Mouse (Mus musculus): Measurements from ENCODE around the gene 9130230L23Rik. TPM values are rescaled to one million over a fixed set of nuclear protein-coding genes. Genes with fewer than 3 reads are reported as not detected.
A peak's percentile ranks its signal among the peaks of the same experiment; 100 is the strongest.
"Not testable (repeated sequence)": the region's sequence is repeated elsewhere in the genome, so short reads cannot be mapped to it uniquely, and the experiment has no call there.

The 9130230L23Rik gene
- total RNA-seq, 2 experiments from 2014 or later = 0.22 to 0.40 TPM

DNA sequence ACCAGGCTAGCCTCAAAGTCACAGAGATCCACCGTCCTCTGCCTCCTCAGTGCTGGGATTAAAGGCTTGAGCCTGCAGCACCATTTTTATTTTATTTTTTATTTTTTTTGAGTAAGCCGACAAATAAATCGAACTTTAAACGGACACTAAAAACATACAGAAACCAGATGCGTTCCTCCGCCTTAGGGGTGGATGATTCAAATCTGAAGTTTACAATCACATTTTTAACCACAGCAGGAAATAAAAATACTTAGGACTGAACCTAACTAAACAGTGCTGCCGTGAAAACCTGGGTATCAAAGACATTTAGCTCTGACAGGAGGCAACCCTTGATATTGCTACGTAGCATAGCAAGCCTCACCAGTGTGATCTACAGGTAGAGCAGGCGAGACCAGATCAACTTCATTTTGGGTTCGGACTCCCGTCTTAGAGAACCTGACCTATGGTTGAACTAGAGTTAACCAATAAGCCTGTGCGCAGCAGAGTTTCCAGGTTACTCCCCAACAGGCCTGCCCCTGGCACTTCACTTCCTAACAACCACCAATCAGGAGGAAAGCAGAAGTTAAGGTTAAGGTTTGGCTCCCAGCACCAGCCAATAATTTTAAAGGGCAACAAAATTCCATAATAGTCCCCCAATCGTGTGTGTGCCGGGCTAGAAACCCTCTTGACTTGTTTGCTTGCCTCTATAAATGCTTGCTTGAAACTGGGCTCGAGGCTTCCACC lies 4.3 kb upstream of the 9130230L23Rik start:
- no peak for ATAC-seq (ENCODE audit: poor library complexity, severe bottlenecking)

DNA sequence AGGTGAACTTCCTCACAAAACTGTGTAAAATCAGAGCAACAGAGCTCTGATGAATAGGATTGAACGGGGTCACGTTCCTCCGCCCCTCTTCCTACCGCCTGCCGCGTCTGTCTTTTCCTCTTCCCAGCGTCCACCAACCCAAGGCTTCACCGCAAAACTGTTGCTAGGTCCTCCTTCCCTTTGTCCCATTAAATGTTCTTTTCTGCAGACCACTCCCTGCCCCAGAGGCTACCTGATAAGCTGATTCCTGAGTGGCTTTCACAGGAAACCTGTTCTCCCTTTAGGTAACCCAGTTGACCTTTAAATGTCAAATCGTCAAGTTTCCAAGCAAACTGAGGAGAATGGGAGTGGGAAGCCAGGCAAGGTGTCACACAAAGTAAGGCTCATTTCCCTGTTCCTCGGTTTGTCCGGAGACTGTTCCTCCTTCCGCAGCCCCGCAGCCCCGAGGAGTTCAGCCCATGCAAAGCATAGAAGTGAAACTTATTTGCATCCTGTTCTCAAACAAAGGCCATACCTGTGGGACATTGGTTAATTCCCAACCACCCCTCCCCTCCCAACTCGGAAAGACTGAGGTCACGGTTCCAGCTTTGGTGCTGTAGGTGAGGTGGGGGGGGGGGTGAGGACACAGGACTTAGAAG lies 1.1 kb upstream of the 9130230L23Rik start:
- ATAC-seq (ENCODE audit: poor library complexity, severe bottlenecking) = peak; percentile 68; the same call in 1 of the 2 replicates

DNA sequence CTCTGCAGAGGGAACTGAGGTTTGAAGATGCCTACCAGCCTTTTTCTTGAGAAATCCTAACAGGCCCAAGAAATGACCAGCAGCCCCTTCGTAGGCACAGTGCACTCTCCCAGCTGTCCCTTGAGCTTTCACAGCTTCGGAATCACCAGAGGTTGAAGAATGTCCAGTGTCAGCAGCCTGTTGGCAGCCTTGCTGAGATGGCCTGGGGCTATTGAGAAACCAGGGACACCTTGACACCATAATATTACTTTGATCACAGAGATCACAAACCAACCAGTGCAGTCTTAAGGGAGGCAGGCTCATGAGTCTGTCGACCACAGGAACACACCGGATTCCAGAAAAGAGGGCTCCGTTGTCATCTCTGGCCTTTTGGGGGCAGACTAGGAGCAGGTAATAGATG lies 2.9 kb downstream of the 9130230L23Rik start:
- no peak for ATAC-seq (ENCODE audit: poor library complexity, severe bottlenecking)

DNA sequence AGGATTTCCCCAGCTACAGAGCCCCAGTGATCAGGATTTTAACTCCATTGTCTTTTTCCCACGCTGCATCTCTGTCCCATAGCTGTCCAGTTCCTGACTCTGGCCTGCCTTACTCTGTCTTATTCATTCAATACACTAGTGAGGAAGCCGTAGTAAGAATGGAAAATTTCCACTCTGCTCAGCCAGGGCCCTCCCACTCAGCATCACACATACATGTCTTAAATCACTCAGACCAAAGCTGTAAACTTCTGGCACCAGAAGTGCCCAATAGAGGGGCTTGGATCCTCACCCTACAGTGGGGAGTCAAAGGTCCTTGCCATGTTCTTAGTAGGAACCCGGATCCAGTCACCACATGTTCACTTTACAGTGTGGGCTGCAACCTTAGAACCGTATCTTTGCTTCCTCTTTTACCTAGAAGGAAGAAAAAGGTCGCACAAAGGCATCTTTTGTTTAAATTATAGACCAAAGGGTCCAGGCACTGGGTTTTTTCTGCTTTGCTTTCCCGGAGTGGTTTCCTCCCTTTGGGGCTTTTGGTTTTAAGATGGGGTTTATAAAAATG lies 3.4 kb downstream of the 9130230L23Rik start:
- ATAC-seq (ENCODE audit: poor library complexity, severe bottlenecking) = peak; percentile 33; the same call in 1 of the 2 replicates

DNA sequence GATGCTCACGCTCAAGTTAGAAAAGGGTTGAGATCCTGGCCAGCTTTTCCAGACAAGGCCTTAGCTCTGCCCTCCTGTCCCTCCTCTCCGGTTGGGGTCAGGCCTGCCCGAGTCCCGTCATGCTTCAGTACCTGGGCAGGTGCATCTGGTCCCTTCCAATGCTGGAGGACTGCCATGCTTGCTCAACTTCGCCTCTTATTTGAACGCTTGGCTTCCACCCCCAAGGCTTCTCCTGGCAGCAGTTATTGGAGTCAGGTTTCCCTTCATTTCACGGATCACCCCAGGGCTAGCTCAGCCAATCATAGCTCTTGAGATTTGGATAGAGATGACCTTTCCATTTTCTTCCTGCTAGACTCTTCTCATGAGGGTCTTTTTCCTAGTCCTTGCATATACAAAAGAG lies 4.0 kb downstream of the 9130230L23Rik start:
- ATAC-seq (ENCODE audit: poor library complexity, severe bottlenecking) = no peak

DNA sequence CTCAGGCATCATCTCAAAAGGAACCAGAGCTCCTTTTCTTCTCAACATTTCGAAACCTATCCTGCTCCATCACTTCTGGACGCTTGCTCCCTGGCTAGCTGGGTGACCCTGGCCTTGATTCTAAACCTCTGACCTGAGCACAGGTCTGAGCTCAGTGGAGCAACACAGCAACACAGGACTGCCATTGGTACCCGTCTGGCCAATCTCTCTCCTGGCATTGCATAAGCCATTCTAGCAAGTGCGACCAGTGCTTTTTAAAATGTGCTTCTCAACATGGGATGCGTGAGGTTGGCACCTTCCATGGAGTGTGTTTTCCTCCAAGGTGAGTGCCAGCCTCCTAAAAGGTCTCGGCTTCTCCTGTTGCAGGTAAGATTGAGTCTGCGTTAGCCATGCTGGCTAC lies 5.0 kb downstream of the 9130230L23Rik start:
- ATAC-seq (ENCODE audit: poor library complexity, severe bottlenecking) = no peak

DNA sequence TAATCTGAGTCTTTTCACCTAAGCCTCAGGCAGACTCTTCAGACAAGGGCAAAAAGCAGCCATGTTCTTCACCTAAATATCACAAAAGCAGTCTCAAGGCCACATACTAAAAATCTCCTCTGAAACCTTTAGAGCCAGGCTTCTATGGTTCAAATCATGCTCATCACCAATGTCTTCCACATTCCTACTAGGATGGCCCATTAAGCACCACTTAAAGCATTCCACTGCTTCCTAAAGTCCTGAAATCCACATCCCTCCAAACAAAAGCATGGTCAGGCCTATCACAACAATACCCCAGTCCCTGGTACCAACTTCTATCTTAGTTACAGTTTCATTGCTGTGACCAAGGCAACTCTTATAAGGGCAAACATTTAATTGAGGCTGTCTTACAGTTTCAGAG lies 6.3 kb downstream of the 9130230L23Rik start:
- no peak for ATAC-seq (ENCODE audit: poor library complexity, severe bottlenecking)

DNA sequence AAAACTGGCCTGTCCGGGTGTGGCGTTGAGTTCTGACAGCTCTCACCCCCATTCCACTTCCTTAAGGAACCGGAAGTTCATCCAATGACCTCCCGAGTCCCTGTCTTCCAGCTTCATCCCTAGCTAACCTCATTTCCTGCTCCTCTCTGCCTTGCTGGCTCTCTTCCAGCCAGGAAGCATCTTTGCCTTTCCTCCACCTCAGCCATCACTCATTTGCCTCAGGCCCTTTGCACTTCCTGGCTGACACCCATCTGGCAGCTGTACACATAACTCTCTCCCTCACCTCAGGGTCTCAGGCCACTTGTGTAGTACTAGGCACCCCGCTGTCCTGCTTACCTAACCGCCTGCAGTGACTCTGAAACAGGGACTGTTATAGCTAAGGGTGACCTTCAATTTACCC lies 9.4 kb downstream of the 9130230L23Rik start:
- ATAC-seq (ENCODE audit: poor library complexity, severe bottlenecking) = no peak

DNA sequence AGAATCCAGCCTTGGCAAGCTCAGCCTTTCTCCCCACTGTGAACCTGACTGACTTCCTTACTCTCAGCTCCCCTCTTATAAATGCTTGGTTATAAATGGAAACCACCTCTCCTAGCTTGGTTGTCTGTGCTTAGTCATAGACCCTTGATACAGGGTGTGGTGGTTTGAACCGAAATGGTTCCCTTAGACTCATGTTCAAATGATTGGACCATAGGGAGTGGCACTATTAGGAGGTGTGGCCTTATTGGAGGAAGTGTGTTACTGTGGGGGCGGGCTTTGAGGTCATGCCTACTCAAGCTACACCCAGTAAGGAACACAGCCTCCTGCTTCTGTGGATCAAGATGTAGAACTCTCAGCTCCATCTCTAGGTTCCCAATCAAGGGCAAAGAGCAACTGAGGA lies 12.9 kb downstream of the 9130230L23Rik start:
- ATAC-seq (ENCODE audit: poor library complexity, severe bottlenecking) = peak; percentile 90

DNA sequence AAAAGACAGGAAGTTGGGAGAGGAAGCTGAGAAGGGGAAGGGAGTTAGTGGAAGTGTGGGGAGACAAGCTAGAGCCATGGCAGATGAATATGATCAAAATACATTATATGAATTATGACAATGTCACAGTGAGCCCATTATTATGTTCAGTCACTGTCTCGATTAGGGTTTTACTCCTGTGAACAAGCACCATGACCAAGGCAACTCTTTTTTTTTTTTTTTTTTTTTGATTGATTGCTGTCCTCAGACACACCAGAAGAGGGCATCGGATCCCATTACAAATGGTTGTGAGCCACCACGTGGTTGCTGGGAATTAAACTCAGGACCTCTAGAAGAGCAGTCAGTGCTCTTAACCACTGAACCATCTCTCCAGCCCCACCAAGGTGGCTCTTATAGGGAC lies 17.1 kb downstream of the 9130230L23Rik start:
- not testable (repeated sequence) for ATAC-seq (ENCODE audit: poor library complexity, severe bottlenecking)

DNA sequence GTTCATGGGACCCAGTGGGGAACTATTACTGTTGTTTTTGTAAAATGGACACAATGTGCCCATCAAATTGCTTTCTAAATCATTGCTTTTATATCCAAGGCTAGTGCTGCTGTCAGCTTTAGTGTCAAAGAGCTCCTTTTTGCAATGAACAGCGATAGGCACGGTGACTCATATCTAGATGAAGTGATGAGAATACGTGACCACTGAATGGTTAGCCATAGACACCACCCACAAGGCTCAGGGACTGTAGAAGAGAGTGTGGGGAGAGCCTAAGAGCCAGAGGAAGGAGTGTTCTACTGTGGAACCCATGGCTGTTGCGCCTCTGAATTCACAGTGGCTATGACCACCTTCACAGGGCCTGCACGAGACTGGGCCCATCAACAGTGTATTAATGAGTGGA lies 17.7 kb downstream of the 9130230L23Rik start:
- no peak for ATAC-seq (ENCODE audit: poor library complexity, severe bottlenecking)

DNA sequence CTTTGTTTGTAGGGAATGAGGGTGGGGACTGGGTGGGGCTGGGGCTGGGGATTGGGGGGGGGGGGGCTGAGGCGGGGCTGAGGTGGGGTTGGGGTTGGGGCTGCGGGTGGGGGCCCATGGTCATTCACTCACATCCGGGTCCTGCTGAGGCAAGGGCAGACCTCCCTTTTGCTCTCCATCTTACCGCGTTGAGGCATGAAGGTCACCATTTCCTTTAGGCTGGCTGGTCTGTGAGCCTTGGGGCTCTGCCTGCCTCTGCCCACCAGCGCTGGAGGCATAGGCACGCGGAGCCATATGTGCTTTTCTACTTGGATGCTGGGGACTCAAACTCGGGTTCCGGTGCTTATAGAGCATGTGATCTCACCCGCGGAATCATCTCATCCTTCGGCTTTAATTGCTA lies 28.4 kb downstream of the 9130230L23Rik start:
- no peak for ATAC-seq (ENCODE audit: poor library complexity, severe bottlenecking)

DNA sequence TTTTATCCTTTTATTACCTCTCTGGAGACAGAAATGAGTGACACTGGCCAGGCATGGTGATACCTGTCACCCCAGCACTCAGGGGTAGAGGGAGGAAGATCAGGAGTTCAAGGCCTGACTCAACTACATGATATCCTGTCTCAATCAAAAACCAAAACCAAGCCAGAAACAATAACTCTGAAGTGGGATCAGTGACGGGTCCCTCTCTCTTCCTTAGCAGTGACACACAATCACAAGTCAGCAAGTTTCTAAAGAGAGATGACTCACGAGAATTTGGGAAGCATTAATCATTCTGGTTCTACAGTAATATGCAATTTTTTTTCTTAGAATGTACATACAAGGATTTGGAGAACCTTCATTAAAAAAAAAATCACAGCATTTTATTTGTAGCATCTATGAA lies 30.9 kb downstream of the 9130230L23Rik start:
- no peak for ATAC-seq (ENCODE audit: poor library complexity, severe bottlenecking)

DNA sequence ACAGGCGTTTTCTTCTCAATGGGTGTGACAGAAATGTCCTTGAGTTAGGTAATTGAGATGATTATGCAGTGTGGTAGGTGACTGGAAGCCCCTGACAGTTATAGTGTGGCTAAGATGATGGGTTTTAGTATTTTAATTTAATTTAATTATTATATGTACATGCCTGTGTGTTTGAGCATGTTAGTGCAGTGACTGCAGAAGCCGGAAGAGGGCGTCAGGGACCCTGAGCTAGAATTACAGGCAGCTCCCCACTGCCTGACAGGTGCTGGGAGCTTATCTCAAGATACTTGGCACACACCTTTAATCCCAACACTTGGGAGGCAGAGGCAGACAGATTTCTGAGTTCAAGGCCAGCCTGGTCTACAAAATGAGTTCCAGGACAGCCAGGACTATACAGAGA lies 36.1 kb downstream of the 9130230L23Rik start:
- ATAC-seq (ENCODE audit: poor library complexity, severe bottlenecking) = no peak

DNA sequence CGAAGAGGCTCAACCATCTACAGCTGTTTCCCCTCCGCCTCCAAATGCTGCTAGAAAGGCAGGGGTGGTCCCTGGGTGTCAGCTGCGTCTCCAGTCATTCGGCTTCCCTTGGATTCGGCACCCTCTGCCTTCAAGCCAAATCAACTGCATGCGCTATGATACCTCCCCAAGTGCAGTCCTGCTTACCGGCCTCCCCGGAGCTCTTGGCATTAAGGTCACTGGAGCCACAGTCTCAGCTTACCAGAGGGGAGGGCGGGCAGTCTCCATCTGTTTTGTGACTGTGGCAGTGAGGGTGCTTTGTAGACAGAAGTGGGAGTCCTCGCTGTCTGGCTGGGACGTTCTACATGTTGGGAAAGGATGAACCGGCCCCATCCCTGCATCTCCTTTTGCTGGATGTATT lies 37.0 kb downstream of the 9130230L23Rik start:
- ATAC-seq (ENCODE audit: poor library complexity, severe bottlenecking) = no peak

DNA sequence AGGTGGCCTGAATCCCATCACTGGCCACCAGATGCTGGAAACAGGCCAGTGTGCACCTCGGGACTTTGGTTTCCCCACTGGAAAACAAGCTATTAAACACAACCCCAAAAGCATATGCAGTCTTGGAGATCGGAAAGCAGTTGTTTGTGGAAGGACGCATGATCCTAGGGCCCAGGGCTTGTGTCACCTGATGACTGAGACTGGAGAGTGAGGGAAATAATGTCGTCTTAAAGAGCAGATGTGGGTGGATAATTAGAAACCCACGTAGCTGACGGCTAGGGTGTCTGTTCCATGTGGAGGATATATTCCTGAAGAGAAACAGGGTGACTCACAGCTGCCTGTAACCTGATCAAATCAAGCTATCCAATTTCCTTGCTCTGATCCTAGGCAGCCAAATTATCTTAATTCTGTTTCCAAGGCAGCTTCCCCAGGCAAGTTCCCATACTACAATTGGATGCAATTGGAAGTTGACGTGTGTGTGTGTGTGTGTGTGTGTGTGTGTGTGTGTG lies 38.3 kb downstream of the 9130230L23Rik start:
- ATAC-seq (ENCODE audit: poor library complexity, severe bottlenecking) = no peak

DNA sequence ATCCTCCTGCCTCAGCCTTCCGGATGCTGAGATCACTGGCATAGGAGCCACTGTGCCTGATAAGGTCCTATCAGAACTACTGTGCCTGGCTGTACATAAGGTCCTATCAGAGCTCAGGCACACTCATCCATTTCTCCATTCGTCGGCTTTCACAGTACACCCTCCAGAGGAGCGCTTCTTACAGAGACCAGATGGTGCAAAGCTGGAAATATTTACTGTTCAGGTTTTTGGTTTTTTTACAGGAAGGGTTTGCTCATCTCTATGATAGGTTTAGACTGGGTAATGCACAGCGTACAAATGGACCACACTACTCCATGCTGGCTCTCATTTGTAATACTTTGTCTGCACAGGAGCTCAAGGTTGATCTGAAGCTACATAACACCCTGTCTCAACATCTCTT lies 40.8 kb downstream of the 9130230L23Rik start:
- ATAC-seq (ENCODE audit: poor library complexity, severe bottlenecking) = no peak

DNA sequence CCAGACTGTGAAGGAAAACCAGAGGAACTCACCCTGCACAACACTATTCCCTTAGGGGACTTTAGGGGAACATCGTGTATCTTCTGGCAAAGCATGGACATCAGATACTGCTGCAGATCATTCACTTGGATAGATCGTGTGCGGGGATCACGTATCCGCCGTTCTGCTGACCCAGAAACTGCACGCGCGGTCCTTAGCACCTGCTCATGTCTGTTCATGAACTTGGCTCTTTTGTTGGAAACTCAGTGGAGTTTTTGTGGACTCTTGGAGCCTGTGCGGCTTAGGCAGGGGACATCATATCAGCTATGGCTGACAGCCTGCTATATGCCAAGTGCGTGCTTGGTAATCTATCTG lies 43.5 kb downstream of the 9130230L23Rik start:
- ATAC-seq (ENCODE audit: poor library complexity, severe bottlenecking) = no peak

DNA sequence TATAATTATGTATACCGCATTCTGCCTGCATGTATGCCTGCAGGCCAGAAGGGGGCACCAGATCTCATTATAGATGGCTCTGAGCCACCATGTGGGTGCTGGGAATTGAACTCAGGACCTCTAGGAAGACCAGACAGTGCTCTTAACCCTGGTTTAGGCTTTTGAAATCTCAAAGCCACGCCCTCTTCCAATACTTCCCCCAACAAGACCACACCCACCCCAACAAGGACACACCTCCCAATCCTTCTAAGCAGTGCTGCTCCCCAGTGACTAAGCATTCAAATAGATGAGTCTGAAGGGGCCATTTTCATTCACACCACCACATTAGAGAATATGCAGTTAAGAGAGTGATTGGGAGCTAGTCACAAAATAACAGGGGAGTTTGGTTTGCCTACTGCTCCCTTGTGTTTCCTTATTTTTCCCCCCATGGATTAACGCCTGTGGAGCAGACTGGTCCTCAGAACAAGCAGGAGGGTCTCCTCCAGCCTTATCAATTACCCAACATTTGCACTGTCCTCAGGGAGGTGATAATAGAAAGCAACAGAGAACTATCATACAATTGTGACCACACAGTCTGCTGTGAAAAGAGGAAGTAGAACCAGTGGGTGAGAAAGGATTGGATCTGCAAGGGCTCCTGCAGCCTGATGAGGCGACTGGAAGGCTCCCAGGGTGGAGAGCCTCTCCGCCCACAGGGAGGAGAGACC lies 44.0 kb downstream of the 9130230L23Rik start:
- ATAC-seq (ENCODE audit: poor library complexity, severe bottlenecking) = peak; percentile 58

DNA sequence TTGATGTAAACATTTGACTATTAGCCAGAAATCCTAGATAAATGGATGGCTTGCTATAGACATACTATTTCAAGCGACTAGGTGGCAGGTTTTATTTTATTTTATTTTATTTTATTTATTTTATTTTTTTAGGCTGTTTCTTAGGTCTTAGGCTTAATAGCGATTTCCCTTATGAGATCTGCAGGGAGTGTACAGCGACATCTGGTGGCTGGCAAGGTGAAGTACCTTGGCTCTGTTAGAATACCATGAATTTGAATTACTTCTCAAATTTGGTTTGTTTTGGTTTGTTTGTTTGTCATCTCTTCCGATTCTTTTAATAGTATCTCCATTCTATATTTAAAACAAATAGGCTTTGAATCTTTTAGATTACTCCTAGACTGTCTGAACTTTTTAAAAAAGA lies 45.5 kb downstream of the 9130230L23Rik start:
- ATAC-seq (ENCODE audit: poor library complexity, severe bottlenecking) = no peak

DNA sequence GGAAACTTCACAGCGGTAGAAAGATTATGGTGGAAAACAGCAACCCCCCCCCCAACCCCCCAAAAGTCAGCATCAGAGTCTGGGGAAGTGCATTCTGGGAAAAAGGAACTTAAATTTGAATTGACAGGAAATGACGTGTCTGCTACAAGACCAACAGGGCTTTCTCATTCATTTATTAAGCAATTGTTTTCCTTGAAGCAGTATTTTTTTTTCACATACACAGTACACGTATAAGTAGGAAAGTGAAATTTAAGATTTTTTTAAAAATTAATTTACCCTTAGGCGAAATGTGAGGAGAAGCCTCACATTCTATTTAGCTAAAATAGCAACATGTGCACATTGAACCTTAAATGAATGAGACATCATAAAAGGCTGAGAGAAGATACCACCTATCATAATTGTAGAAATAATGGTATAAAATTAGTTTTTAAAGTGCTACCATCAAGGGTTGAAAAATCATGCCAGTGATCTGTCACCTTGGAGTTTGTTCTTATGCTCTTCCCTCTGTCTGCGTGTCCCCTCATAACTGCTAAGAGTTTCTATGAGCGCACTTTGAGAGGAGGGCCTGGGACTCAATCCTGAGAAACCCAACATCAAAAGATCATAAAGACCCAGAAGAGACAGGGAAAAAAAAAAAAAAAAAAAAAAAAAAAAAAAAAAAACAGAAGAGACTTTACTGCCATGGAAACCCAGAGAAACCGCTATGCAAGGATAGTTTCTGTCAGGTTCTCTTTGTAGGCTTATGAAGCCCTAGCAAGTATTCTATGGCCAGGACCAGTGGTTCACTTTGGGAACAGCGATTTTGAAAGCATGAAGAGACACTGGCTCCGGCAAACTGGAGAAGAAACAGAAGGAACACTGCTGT lies 47.7 kb downstream of the 9130230L23Rik start:
- ATAC-seq (ENCODE audit: poor library complexity, severe bottlenecking) = peak; percentile 67

All from megakaryocyte, adult 5-6 weeks (primary cell).